Mouse (Mus musculus) embryonic facial prominence, embryonic 14.5 days (tissue): Measurements from ENCODE around the gene Tpst2. TPM values are rescaled to one million over a fixed set of nuclear protein-coding genes. Genes with fewer than 3 reads are reported as not detected.

Source experiments
- ATAC-seq: fragments of 200-750 bp; cut with Nextera tagmentation; 2 replicates; pipeline ENCODE4 v1.8.0; 2017; ENCODE audit warnings: low read depth, moderate number of reproducible peaks, moderate TSS enrichment
- DNase-seq: peaks from one replicate; pipeline ENCODE4 v3.0.0-alpha.2; 2015; ENCODE audit warnings: low spot score
- H3K27ac ChIP-seq: fragments of 300-500 bp; sonication (generic); replicated peaks from 2 replicates; pipeline ENCODE4 v1.5.1; 2014; ENCODE audit warnings: low read depth, mild to moderate bottlenecking, low read length, moderate library complexity
- H3K27me3 ChIP-seq: fragments of 300-500 bp; sonication (generic); replicated peaks from 2 replicates; pipeline ENCODE4 v1.6.1; 2014; ENCODE audit warnings: low read length; ENCODE audit not compliant: control insufficient read depth, insufficient read depth
- H3K36me3 ChIP-seq: fragments of 300-500 bp; sonication (generic); 2 replicates; pipeline ENCODE4 v1.6.1; 2014; ENCODE audit warnings: low read length, mixed read lengths; ENCODE audit not compliant: control insufficient read depth, insufficient read depth
- H3K4me1 ChIP-seq: fragments of 300-500 bp; sonication (generic); 2 replicates; pipeline ENCODE4 v1.6.1; 2014; ENCODE audit warnings: antibody characterized with exemption, low read length; ENCODE audit not compliant: control insufficient read depth, insufficient read depth
- H3K4me2 ChIP-seq: fragments of 300-500 bp; sonication (generic); 2 replicates; pipeline ENCODE4 v1.6.1; 2014; ENCODE audit warnings: low read depth, mild to moderate bottlenecking, low read length, moderate library complexity, mixed read lengths
- H3K4me3 ChIP-seq: fragments of 300-500 bp; sonication (generic); 2 replicates; pipeline ENCODE4 v1.5.1; 2014; ENCODE audit warnings: low read depth, mild to moderate bottlenecking, low read length
- H3K9ac ChIP-seq: fragments of 300-500 bp; sonication (generic); 2 replicates; pipeline ENCODE4 v1.6.1; 2014; ENCODE audit warnings: low read depth, mild to moderate bottlenecking, low read length, moderate library complexity, mixed read lengths
- H3K9me3 ChIP-seq: fragments of 300-500 bp; sonication (generic); 2 replicates; pipeline ENCODE4 v1.6.1; 2016; ENCODE audit warnings: low read length; ENCODE audit not compliant: control insufficient read depth
- WGBS: fragments of 180-500 bp; shearing (Covaris S2); extraction: QIAGEN DNeasy Blood & Tissue Kit; methylation state at CpG from one replicate; pipeline ENCODE4 v1.1.7; 2014; 5-methylcytosine and 5-hydroxymethylcytosine counted together
- polyA plus RNA-seq: library from polyadenylated mRNA; unstranded; fragments of >200 nt; fragmentation: Nextera tagmentation; extraction: Ambion mirVana; gene quantifications from 2 replicates; pipeline ENCODE4 v1.2.1, GENCODE M21; 2014

The Tpst2 gene
- polyA plus RNA-seq, 1 experiment from 2014 or later, result 46.9 TPM

DNA sequence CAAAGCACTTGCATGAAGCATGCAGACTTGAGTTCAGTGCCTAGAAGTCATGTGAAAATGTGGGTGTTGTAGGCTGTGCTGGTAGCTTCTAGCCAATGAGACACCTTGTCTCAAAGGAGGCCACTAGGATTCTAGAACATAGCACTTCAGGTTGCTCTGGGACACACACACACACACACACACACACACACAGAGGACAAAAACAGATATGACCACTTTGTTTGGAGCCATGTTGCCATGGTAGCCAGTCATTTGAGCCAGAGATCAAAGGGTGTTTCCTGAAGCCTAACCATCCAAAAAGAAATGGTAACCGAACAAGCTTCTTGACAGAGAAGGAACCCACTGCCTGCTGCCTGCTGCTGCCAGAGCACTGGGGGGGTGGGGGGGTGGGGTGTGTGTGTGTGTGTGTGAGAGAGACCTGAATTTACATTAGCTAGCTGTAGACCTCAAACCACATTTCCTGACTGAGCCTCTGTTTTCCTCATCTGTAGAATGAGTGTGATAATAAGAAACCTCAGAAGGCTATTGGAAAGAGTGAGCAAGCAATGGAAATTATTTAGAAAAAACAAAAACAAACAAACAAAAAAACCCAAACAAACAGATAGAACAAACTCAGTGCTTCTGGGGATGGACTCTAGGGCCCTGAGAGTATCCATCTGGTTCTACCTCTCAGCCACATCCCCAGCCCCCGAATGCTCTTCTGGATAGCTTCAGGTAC lies 2.6 kb upstream of the Tpst2 start:
- Histone ChIP-seq H3K36me3 (no peaks in the 10 kb centered on the region), H3K4me1 (peaks cover 10% of the 10 kb centered on the region), H3K27me3 (peaks cover 4% of the 10 kb centered on the region), H3K9ac (no peak overlapping the region), H3K4me3 (no peak overlapping the region), H3K9me3 (no peaks in the 10 kb centered on the region), H3K27ac (no peak overlapping the region), H3K4me2 (no peak overlapping the region)
- no peak for DNase-seq
- 56% methylated on average over 2 of the region's 2 CpGs for WGBS
- ATAC-seq, result no peak

DNA sequence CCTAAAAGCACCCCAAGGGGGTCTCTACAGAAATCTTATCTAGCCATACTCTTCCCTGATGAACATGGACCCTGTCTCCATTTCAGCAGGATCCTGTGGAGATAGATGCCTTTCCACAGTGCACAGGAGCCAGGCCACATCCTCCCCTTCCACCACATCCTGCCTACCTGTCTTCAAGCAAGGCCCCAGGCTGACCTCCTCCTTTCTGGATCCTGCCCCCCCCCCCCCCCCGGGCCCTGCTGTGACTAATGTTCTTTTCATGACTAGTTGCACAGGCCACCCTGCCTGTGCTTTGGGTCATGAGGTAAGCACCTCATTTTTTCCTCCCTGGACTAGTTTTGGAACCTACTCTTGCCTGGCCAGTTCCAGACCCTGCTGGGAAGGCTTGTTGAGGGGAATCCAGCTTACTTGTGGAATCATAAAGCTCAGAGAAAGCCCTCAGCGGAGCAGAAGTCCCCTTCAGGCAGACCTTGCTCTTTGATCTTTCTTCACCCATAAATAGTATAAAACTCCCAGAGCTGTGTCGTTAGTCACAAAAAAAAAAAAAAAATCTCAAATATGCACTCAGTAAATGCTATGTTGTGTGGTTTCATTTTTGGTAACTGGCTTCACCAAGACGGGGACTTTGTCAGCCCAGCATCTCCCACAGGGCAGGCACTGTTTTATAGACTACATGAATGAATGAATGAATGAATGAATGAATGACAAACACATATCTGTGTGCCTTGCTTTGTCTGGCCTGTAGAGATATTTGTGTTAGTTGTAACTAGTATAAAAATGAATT lies 1.3 kb upstream of the Tpst2 start:
- no peaks in the 10 kb centered on the region for H3K27me3 ChIP-seq
- ATAC-seq (no peak), DNase-seq (no peak)
- H3K27ac ChIP-seq, result no peak overlapping the region
- H3K4me2 ChIP-seq, result peak overlapping the region; percentile 75
- no peaks in the 10 kb centered on the region for H3K9me3 ChIP-seq
- peak overlapping the region; percentile 85 for H3K4me3 ChIP-seq
- no peak overlapping the region for H3K9ac ChIP-seq
- H3K4me1 ChIP-seq, result peaks cover 15% of the 10 kb centered on the region
- H3K36me3 ChIP-seq, result no peaks in the 10 kb centered on the region
- WGBS, result 52% methylated on average over 4 of the region's 4 CpGs

DNA sequence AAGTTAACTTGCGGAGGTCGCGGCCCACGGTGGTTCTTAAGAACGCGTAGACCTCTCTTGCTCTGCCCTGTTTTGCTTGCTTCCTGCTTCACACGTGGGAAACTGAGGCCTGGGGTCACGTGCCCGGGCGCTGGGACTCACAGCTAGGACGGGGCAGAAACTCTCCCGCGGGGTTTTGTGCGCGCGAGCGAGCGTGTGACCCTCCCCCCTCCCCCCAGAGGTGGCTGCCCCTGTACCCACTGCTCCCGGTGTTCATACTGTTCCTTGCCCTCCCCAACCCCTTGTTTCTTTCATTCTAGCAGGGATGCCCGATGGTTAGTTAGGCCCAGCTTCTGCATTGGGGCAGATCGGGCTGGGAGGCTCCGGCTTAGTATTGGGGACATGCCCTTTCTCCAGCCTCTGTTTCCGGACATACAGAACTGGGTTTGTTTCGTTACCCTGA lies 437 bp downstream of the Tpst2 start:
- Histone ChIP-seq H3K27ac (peak overlapping the region; percentile 71), H3K36me3 (no peaks in the 10 kb centered on the region), H3K9ac (peak overlapping the region; percentile 86), H3K4me2 (peak overlapping the region; percentile 88), H3K9me3 (no peaks in the 10 kb centered on the region), H3K27me3 (no peaks in the 10 kb centered on the region), H3K4me1 (peaks cover 24% of the 10 kb centered on the region), H3K4me3 (peak overlapping the region; percentile 85)
- ATAC-seq (no peak; the same call in 1 of the 2 replicates), DNase-seq (no peak)
- WGBS, result under 1% methylated on average over 15 of the region's 24 CpGs

DNA sequence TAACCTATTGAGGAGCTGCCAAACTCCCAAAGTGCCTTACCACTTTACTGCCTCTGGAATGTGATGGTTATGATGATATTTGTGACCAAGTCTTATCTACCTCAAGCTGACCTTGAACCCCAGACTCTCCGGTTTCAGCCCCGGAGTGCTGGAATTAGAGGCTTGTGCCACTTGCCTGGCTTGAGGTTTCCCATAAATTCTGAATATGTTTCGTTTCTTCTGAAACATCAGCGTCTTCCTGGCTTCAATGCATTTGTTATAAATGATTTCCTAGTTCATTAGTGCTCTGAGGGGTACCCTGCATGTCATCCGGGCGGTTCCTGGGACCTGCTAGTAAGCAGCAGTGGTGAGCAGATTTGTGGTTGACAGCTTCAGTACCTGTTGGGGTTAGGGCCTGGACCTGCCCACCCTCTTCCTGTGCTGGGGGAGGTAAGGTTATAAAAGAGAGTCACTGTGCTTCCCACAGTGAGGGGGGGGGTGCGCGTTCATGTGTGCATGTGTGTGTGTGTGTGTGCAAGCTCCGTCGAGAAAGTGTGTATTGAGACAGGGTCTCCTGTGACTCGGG lies 1.5 kb downstream of the Tpst2 start:
- H3K4me1 ChIP-seq, result peaks cover 24% of the 10 kb centered on the region
- H3K9ac ChIP-seq, result no peak overlapping the region
- H3K4me2 ChIP-seq, result peak overlapping the region; percentile 88; the same call in 1 of the 2 replicates
- no peaks in the 10 kb centered on the region for H3K27me3 ChIP-seq
- ATAC-seq, result no peak
- no peak overlapping the region for H3K27ac ChIP-seq
- 85% methylated on average over 11 of the region's 11 CpGs for WGBS
- no peak for DNase-seq
- no peak overlapping the region for H3K4me3 ChIP-seq
- no peaks in the 10 kb centered on the region for H3K36me3 ChIP-seq
- H3K9me3 ChIP-seq, result no peaks in the 10 kb centered on the region

DNA sequence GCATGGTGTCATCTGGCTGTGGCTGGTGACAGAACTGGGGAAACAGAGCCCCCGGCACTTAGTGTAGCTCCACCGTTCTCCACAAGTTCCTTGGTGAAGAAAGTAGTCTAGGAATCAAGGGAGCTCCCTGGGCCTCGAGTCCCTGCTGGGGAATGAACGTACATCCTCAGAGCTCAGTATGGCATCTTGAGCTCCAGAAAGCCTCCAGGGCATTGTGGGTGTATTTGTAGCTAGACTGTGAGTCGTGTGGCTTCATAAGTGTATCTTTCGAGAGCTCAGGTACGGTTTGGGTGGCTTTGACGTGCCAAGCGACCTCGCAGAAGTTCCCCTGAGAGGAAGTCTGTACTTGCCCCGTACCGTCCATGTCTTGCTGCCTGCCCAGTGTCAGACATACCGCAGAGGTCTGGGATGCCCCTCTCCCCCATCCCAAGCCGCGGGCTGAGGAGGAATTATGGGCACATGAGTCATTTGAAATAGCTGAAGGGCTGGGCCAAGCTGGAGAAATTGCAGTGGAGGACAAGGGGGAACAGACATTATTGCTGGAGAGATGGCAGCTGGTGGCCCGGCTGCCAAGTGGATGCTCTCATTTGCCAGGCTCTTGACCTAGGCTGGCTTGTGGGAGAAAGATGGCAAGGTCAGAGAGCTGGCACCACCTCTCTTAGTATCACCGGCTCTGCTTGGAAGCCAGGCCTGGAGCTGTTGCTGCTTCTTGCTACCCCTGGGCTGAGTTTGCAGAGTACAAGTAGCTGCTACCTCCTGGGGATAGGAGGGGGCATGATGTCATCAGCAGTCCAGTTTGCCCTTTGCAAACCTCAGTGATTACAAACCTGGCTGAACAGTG lies 2.9 kb downstream of the Tpst2 start:
- Histone ChIP-seq H3K9ac (no peak overlapping the region; the same call in 1 of the 2 replicates), H3K27ac (peak overlapping the region; percentile 28; the same call in 1 of the 2 replicates), H3K27me3 (no peaks in the 10 kb centered on the region), H3K36me3 (no peaks in the 10 kb centered on the region), H3K4me2 (no peak overlapping the region), H3K4me1 (peaks cover 24% of the 10 kb centered on the region), H3K4me3 (no peak overlapping the region), H3K9me3 (no peaks in the 10 kb centered on the region)
- no peak for DNase-seq
- ATAC-seq, result no peak
- 85% methylated on average over 17 of the region's 17 CpGs for WGBS

DNA sequence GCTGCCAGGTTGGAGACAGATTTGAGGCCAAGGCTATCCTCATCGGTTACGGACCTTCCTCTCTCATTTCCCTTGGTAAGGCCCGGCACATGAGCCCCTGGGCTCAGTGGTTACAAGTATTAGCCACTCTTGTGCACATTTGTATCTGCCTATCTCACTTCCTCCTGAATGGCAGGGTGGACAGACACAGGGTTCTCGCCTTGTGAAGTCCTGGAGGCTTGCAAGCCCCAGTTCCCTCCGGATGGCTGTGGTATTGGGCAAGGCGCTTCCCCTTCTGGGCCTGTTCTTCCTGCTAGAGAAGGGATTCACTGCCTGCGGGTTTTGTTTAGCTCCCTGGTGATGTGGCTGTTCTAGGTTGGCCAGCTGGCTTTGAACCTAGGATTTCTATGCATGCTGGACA lies 3.7 kb downstream of the Tpst2 start:
- H3K9me3 ChIP-seq, result no peaks in the 10 kb centered on the region
- H3K36me3 ChIP-seq, result no peaks in the 10 kb centered on the region
- DNase-seq (no peak), ATAC-seq (no peak)
- 90% methylated on average over 7 of the region's 7 CpGs for WGBS
- H3K27ac ChIP-seq, result peak overlapping the region; percentile 28; the same call in 1 of the 2 replicates
- H3K9ac ChIP-seq, result no peak overlapping the region
- H3K4me1 ChIP-seq, result peaks cover 24% of the 10 kb centered on the region
- H3K4me2 ChIP-seq, result 0 out of 2 replicates have a peak overlapping the region, but pooled peaks have one; percentile 2
- no peak overlapping the region for H3K4me3 ChIP-seq
- no peaks in the 10 kb centered on the region for H3K27me3 ChIP-seq

DNA sequence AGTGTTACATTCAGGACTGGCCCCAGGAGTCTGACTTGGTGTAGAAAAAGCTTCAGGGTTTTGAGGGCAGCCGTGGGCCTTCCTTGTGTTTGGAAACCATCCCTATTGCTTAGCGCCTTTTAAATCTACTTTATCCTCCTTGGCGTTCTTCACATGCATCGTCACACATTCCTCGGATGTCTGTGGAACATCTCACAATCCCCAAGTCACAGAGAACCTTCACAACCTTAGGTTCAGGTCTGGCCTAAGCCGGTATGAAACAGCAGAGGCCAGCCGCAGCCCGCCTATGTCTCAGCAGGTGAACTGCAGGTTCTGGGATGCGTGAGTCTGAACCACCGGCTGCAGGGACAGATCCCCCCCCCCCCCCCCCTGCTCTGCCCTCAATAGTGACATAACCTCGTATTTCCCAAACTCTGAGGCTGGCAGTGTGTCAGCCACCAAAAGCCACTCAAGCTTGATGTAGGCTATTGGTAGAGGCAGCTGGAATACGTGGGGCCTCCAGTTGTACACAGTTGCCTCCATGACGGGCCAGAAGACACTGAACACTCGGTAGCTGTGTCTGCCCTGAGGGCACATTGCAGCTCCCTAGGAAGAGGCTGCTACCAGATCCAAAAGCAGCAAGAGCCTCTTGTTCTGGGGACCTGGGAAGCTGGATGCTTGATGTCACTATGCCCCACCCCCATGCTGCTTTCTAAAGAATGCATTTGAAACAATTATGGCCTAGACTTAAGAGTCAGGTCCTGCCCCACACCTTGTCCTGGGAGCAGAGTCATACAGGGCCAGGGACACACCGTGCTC lies 4.6 kb downstream of the Tpst2 start:
- H3K4me1 ChIP-seq, result peaks cover 18% of the 10 kb centered on the region
- DNase-seq (no peak), ATAC-seq (no peak)
- H3K4me2 ChIP-seq, result no peak overlapping the region
- 49% methylated on average over 15 of the region's 15 CpGs for WGBS
- no peaks in the 10 kb centered on the region for H3K27me3 ChIP-seq
- H3K9ac ChIP-seq, result no peak overlapping the region
- no peaks in the 10 kb centered on the region for H3K36me3 ChIP-seq
- H3K27ac ChIP-seq, result no peak overlapping the region
- H3K4me3 ChIP-seq, result no peak overlapping the region
- H3K9me3 ChIP-seq, result no peaks in the 10 kb centered on the region
